Mouse (Mus musculus): ENCODE results near the gene Rpusd4.

Rpusd4 gene

DNA sequence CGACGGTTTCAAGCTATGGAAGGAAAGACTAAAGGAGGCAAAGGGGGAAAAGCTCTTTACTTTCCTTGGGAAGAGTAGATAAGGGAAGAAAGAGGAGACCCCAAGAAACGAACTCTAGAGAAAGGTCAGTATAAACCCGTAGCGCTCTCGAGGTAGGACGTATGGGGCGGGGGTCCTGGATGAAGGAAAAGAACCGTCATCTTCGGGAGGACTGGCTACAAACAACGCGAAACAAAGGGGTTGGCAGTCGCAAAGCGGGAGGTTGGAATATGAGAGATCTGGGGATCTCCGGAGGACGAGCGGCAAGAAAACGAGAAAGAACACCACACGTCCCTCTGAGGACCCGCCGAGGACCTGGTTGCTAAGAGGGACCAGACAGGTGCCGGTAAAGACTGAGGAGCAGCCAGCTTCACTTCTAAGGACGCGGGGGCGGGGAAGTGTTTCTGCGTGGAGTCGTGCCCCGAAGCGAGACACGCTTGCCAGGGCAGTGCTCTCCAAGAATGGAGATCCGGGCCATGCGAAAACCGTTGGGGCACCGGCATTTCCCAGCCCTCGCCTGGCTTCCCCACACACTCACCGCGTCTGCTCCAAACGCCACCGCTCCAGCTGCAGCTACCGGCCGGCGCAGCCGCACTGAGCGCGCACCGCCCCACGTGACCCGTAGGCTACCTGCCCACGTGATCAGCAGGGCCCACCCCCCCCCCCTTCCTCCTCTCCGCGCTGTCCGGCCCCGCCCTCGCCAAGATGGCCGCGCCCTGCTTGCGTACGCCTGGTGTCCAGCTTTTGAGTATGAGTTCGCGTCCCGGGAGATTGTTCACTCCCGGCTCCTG lies at the start of gene Rpusd4, which contains the start of gene Fam118b:
Gene Rpusd4 (plus strand): TSS at position 720 of the 830 bp plus-strand sequence.
Gene Fam118b (minus strand): TSS at position 660 of the 830 bp plus-strand sequence.
- peak; percentile 91 for DNase-seq (ENCODE audit: low read depth)

DNA sequence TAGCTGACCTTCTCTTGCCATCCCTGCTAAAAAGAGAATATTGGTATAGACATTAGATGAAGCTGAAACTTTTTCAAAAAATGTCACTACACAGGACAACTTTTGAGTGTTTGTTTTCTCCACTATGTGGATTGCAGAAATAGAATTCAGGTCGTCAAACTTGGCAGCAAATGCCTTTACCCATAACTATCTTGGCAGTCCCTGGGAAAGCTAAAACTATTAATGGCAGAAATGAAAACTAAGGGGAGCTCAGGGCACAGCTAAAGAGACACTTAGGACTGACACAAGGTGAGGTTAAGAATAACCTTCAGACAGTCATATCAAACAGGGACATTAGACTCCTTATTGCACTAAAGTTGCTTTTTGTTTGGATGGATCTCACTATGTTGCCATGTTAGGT lies 49.7 kb upstream of the Rpusd4 start:
- no peak for DNase-seq (ENCODE audit: low read depth)

GRCm38 (mm10) chr9:35223466-35223865 lies 44.2 kb upstream of the Rpusd4 start:
- no peak for DNase-seq (ENCODE audit: low read depth)

GRCm38 (mm10) chr9:35228671-35229070 lies 39.0 kb upstream of the Rpusd4 start:
- no peak for DNase-seq (ENCODE audit: low read depth)

DNA sequence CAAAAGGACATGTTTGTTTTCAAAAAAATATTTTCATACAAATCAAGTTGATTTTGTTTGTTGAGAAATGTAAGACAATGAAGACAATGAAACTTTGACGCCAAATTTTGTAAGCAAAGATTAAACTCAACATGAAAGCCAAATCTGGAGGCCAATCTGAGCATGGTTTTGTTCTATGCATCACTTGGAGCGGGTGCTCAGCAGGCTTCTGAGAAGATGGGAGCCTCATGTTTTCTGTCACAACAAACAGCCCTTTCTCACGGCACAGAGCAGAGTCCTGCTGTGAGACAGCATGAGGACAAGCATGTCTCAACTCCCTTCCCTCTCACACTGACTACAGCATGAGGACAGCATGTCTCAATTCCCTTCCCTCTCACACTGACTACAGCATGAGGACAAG lies 31.7 kb upstream of the Rpusd4 start:
- DNase-seq (ENCODE audit: low read depth) = no peak

GRCm38 (mm10) chr9:35238371-35238770 lies 29.3 kb upstream of the Rpusd4 start:
- DNase-seq (ENCODE audit: low read depth) = no peak

DNA sequence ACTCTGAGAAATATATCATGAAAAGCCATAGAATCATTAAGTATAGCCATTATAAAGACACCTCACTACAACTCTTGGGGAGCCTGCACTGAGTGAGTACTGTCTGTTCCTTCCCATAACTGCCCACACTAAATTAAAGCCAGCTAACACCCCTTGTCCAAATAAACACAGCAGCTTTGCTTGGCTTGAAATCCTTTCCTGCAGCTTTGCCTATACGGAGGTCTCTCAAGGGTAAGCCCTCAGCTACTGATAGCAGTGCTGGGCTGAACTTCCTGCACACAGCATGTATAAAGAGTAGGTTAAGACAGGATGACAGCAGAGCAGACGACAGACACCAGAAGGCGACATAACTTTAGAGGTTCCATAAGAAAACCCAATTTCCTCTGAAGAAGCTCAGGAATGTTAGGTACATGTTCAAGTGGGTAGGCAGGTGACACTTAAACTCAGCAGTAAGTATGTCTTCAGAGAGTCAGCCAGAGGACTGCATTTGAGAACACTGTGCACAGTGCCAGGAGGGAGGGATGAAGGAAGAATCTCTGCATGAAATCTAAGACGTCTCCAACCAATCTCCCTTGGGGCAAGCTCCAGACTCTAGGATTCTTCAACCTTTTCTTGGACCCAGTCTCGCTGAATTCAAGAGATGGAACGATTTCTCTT lies 28.6 kb upstream of the Rpusd4 start:
- DNase-seq (ENCODE audit: low read depth) = no peak

DNA sequence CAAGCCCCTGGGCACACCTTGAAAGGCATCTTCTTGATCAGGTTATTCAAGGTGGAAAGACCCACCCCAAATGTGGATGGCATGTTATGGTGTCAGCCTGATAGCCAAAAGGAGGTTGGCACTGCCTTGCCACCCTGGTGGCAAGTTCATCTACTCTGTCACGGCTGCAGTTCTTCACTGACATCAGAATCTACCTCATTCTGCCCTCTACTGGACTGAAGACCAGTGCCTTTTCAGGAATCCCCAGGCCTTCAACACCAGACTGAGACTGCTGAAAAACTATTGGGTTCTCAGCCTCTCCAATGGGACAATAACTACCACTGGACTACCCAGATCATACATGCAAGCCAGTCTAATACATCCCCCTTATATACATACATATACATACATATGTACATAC lies 27.9 kb upstream of the Rpusd4 start:
- DNase-seq (ENCODE audit: low read depth) = peak; percentile 50

DNA sequence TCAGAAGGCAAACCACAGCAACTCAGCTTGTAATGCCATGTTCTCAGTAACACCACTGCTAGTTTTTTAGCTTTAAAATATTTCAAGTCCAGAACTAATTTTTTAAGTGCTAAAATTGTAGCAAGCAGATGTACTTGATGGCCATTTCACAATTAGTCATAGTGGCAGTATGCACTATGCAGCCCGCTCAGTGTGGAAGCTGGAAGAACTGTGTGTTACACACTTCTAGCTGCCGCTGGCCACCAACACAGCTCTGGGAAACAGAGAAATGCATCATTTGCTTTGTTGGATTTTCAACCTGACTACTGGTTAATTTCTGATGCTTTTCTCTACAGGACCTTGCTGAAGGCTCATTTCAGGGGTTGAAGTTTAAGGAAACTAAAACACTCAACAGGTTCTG lies 20.3 kb upstream of the Rpusd4 start:
- DNase-seq (ENCODE audit: low read depth) = no peak

DNA sequence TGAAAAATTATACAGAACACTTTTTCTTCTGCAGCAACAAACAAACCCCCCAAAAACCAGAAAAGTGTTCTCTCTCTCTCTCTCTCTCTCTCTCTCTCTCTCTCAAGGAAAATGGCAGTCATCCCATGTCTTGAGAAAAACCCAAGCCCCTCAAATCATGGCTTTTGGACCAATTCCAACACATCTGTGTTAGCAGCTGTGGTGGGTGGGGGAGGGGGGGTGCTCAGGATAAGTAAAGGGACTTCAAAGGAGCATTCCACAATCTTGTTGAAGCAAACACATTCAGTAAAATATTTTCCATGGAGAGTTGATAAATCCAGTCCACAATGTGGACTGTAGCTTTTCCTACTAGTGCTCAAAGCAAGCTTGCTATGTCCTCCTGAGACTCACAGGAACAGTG lies 18.2 kb upstream of the Rpusd4 start:
- no peak for DNase-seq (ENCODE audit: low read depth)

DNA sequence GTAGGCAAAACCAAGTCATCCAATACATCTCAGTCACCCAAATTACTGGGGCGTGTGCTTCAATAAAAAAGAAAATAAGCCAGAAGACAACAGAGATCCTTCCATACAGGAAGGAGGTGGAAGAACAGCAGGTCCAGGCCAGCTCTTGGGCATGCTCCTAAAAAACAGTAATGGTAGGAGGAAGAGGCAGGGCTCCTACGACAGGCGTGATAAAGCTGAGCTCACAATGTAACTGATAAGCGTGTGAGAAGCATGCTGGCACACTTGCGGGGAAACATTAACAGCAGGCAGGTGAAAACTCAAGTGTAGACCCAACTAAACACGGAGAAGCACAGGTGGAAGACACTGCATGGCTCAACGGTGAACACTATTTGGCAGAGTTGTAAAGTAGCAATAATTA lies 10.3 kb upstream of the Rpusd4 start:
- no peak for DNase-seq (ENCODE audit: low read depth)

DNA sequence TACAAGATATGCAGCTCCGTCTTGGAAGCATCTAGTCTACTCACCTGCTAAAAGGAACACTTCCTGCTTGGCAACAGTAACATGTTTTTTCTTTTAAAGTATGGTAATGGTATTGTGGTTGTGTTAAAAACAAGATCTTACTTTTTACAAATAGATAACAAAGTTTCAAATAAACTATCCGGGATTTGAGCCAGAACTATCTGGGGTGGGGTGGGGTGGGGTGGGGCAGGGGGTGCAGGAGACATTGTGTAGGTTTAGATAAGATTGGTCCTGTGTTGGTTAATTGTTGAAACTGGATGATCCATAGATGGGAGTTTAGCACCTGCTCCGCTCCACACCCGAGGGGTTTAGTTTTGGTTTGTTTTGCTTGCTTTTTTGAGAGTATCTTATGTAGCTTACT lies 5.2 kb upstream of the Rpusd4 start:
- no peak for DNase-seq (ENCODE audit: low read depth)

- no peak for DNase-seq (ENCODE audit: low read depth)
Observed at GRCm38 (mm10) chr9:35263431-35263830, 4.2 kb upstream of the Rpusd4 start.

DNA sequence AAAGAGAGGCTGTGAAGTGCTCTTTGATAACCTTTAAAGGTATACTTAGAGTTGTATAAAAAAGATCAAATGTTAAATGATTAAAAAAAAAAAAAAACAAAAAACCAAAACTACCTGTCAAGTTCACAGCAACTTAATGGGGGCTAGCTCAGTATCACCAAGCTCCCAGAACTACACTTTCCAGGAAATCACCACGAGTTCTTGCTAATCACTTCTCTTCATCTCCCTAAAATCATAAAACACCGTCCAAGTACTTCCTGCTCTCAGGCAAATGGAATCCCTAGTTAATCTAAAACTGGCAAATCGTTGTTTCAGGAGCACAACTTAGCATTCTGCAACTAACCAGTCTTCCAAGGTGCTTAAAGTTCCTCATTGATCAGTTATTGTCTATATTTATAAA lies 3.2 kb upstream of the Rpusd4 start:
- DNase-seq (ENCODE audit: low read depth) = peak; percentile 6

- DNase-seq (ENCODE audit: low read depth) = no peak
Observed at GRCm38 (mm10) chr9:35267976-35268715, 481 bp downstream of the Rpusd4 start.

- DNase-seq (ENCODE audit: low read depth) = no peak
Observed at GRCm38 (mm10) chr9:35277855-35278365, 10.2 kb downstream of the Rpusd4 start.

- DNase-seq (ENCODE audit: low read depth) = no peak
Observed at GRCm38 (mm10) chr9:35278451-35278850, 10.8 kb downstream of the Rpusd4 start.

GRCm38 (mm10) chr9:35282006-35282850 lies 14.6 kb downstream of the Rpusd4 start:
- peak; percentile 73 for DNase-seq (ENCODE audit: low read depth)

DNA sequence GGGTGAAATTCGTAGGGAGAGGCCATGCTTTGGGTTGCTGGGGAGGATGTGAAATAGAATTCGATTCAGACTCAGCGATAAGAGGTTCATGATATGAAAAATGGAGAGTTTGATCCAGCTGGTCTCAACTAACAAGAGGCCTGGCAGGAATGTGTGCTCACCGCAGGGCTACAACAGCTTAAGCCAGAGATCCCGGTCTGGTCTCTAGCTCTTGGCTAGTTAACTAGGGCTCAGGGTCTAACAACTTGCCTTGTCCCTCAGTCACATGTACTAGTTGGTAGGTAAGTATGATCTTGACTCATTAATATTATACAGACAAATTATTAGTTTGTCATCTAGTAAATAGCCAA lies 15.2 kb downstream of the Rpusd4 start:
- DNase-seq (ENCODE audit: low read depth) = no peak

GRCm38 (mm10) chr9:35283415-35284069 lies 15.9 kb downstream of the Rpusd4 start:
- DNase-seq (ENCODE audit: low read depth) = no peak

- DNase-seq (ENCODE audit: low read depth) = no peak
Observed at GRCm38 (mm10) chr9:35284351-35284750, 16.7 kb downstream of the Rpusd4 start.

All from 416B (cell line).